Mouse (Mus musculus): ENCODE measurements around the gene Mymx. TPM values are rescaled to one million over a fixed set of nuclear protein-coding genes. Genes with fewer than 3 reads are reported as not detected.

Mymx gene
- polyA plus RNA-seq, 1 experiment from 2014 or later, result not detected

GRCm38 (mm10) chr17:45572103-45573086 lies 29.5 kb downstream of the Mymx start:
- DNase-seq (ENCODE audit: low spot score), result peak; percentile 96
- WGBS, result 2% methylated on average over 53 of the region's 57 CpGs

GRCm38 (mm10) chr17:45569999-45570398 lies 31.9 kb downstream of the Mymx start:
- H3K4me2 ChIP-seq (replicated peaks; ENCODE audit: low read depth, low read length), result no peak overlapping the region
- WGBS, result 74% methylated on average over 4 of the region's 4 CpGs
- DNase-seq (ENCODE audit: low spot score) (peak; percentile 42), ATAC-seq (no peak)
- no peaks in the 10 kb centered on the region for H3K27me3 ChIP-seq (replicated peaks; ENCODE audit: insufficient read depth, low read length)
- peaks cover 3% of the 10 kb centered on the region; the same call in 1 of the 2 replicates for H3K4me1 ChIP-seq (ENCODE audit: insufficient read depth, low read depth, low read length)
- H3K9me3 ChIP-seq (ENCODE audit: low read length), result no peaks in the 10 kb centered on the region
- H3K4me3 ChIP-seq (ENCODE audit: low read depth, low read length), result no peak overlapping the region
- H3K9ac ChIP-seq (replicated peaks; ENCODE audit: low read depth), result no peak overlapping the region
- TF ChIP-seq CTCF (IDR thresholded peaks at IDR 0.05), result no peak
- no peak for TF ChIP-seq EP300 (IDR thresholded peaks at IDR 0.05)
- H3K36me3 ChIP-seq (ENCODE audit: insufficient read depth, low read length), result peaks cover 45% of the 10 kb centered on the region
- 0 out of 2 replicates have a peak overlapping the region, but pooled peaks have one; percentile 0 for H3K27ac ChIP-seq (ENCODE audit: low read length)

More at GRCm38 (mm10) chr17:45572103-45573086, 29.5 kb downstream of the Mymx start:
- H3K9ac ChIP-seq (replicated peaks; ENCODE audit: low read depth), result peak overlapping the region; percentile 65
- H3K4me2 ChIP-seq (replicated peaks; ENCODE audit: low read depth, low read length), result peak overlapping the region; percentile 86
- peak overlapping the region; percentile 97 for H3K27ac ChIP-seq (ENCODE audit: low read length)
- peak; percentile 72 for ATAC-seq
- peak overlapping the region; percentile 96 for H3K4me3 ChIP-seq (ENCODE audit: low read depth, low read length)
- TF ChIP-seq CTCF (IDR thresholded peaks at IDR 0.05) (0 out of 2 replicates have a peak, but pooled peaks have one; percentile 10), EP300 (IDR thresholded peaks at IDR 0.05) (peak; percentile 26; the same call in 1 of the 2 replicates)
- no peaks in the 10 kb centered on the region for H3K9me3 ChIP-seq (ENCODE audit: low read length)
- H3K36me3 ChIP-seq (ENCODE audit: insufficient read depth, low read length), result peaks cover 36% of the 10 kb centered on the region
- H3K27me3 ChIP-seq (replicated peaks; ENCODE audit: insufficient read depth, low read length), result no peaks in the 10 kb centered on the region
- 0 out of 2 replicates have a peak, but pooled peaks cover 2% of the 10 kb centered on the region for H3K4me1 ChIP-seq (ENCODE audit: insufficient read depth, low read depth, low read length)

- no peak for DNase-seq (ENCODE audit: low spot score)
- Histone ChIP-seq H3K36me3 (ENCODE audit: insufficient read depth, low read length) (peaks cover 45% of the 10 kb centered on the region), H3K4me1 (ENCODE audit: insufficient read depth, low read depth, low read length) (peaks cover 8% of the 10 kb centered on the region; the same call in 1 of the 2 replicates), H3K4me2 (replicated peaks; ENCODE audit: low read depth, low read length) (no peak overlapping the region), H3K9ac (replicated peaks; ENCODE audit: low read depth) (no peak overlapping the region), H3K27me3 (replicated peaks; ENCODE audit: insufficient read depth, low read length) (no peaks in the 10 kb centered on the region), H3K9me3 (ENCODE audit: low read length) (no peaks in the 10 kb centered on the region), H3K27ac (ENCODE audit: low read length) (no peak overlapping the region), H3K4me3 (ENCODE audit: low read depth, low read length) (no peak overlapping the region)
- TF ChIP-seq EP300 (IDR thresholded peaks at IDR 0.05) (no peak), CTCF (IDR thresholded peaks at IDR 0.05) (no peak)
- ATAC-seq, result no peak
- 86% methylated on average over 12 of the region's 12 CpGs for WGBS
These were observed 32.9 kb downstream of the Mymx start for GRCm38 (mm10) chr17:45568990-45569389.

- Histone ChIP-seq H3K36me3 (ENCODE audit: insufficient read depth, low read length) (peaks cover 45% of the 10 kb centered on the region), H3K4me3 (ENCODE audit: low read depth, low read length) (no peak overlapping the region), H3K27ac (ENCODE audit: low read length) (no peak overlapping the region), H3K9ac (replicated peaks; ENCODE audit: low read depth) (no peak overlapping the region), H3K4me2 (replicated peaks; ENCODE audit: low read depth, low read length) (no peak overlapping the region), H3K4me1 (ENCODE audit: insufficient read depth, low read depth, low read length) (peaks cover 8% of the 10 kb centered on the region; the same call in 1 of the 2 replicates), H3K27me3 (replicated peaks; ENCODE audit: insufficient read depth, low read length) (no peaks in the 10 kb centered on the region), H3K9me3 (ENCODE audit: low read length) (no peaks in the 10 kb centered on the region)
- TF ChIP-seq CTCF (IDR thresholded peaks at IDR 0.05) (no peak), EP300 (IDR thresholded peaks at IDR 0.05) (no peak)
- no peak for DNase-seq (ENCODE audit: low spot score)
- no peak for ATAC-seq
- whole genome bisulfite sequencing, result 30% methylated on average over 4 of the region's 4 CpGs
These were observed 34.7 kb downstream of the Mymx start for GRCm38 (mm10) chr17:45567162-45567601.

- Histone ChIP-seq H3K9me3 (ENCODE audit: low read length) (no peaks in the 10 kb centered on the region), H3K27me3 (replicated peaks; ENCODE audit: insufficient read depth, low read length) (no peaks in the 10 kb centered on the region), H3K27ac (ENCODE audit: low read length) (no peak overlapping the region), H3K9ac (replicated peaks; ENCODE audit: low read depth) (no peak overlapping the region), H3K36me3 (ENCODE audit: insufficient read depth, low read length) (peaks cover 45% of the 10 kb centered on the region), H3K4me1 (ENCODE audit: insufficient read depth, low read depth, low read length) (peaks cover 8% of the 10 kb centered on the region; the same call in 1 of the 2 replicates), H3K4me2 (replicated peaks; ENCODE audit: low read depth, low read length) (no peak overlapping the region), H3K4me3 (ENCODE audit: low read depth, low read length) (no peak overlapping the region)
- TF ChIP-seq CTCF (IDR thresholded peaks at IDR 0.05) (no peak), EP300 (IDR thresholded peaks at IDR 0.05) (no peak)
- DNase-seq (ENCODE audit: low spot score) (no peak), ATAC-seq (no peak)
- WGBS, result 55% methylated on average over 18 of the region's 18 CpGs
These were observed 35.3 kb downstream of the Mymx start for GRCm38 (mm10) chr17:45566360-45567161.

GRCm38 (mm10) chr17:45566031-45566359 lies 35.9 kb downstream of the Mymx start:
- Histone ChIP-seq H3K4me3 (ENCODE audit: low read depth, low read length) (no peak overlapping the region), H3K36me3 (ENCODE audit: insufficient read depth, low read length) (peaks cover 41% of the 10 kb centered on the region), H3K4me2 (replicated peaks; ENCODE audit: low read depth, low read length) (no peak overlapping the region), H3K9me3 (ENCODE audit: low read length) (no peaks in the 10 kb centered on the region), H3K27me3 (replicated peaks; ENCODE audit: insufficient read depth, low read length) (no peaks in the 10 kb centered on the region), H3K9ac (replicated peaks; ENCODE audit: low read depth) (no peak overlapping the region), H3K4me1 (ENCODE audit: insufficient read depth, low read depth, low read length) (peaks cover 8% of the 10 kb centered on the region; the same call in 1 of the 2 replicates), H3K27ac (ENCODE audit: low read length) (no peak overlapping the region)
- ATAC-seq, result no peak
- TF ChIP-seq CTCF (IDR thresholded peaks at IDR 0.05) (no peak), EP300 (IDR thresholded peaks at IDR 0.05) (no peak)
- 65% methylated on average over 1 of the region's 1 CpGs for WGBS
- no peak for DNase-seq (ENCODE audit: low spot score)

All from lung, postnatal 0 days (tissue).